Mouse (Mus musculus) cerebellum, postnatal 14 days (tissue): ENCODE results near the gene Pptc7.

Source experiments
- DNase-seq, 2 experiments: peaks; one replicate each; pipeline ENCODE4 v3.0.0; 2021; ENCODE audit warnings: mixed read lengths in 2 of 2

Pptc7 gene

DNA sequence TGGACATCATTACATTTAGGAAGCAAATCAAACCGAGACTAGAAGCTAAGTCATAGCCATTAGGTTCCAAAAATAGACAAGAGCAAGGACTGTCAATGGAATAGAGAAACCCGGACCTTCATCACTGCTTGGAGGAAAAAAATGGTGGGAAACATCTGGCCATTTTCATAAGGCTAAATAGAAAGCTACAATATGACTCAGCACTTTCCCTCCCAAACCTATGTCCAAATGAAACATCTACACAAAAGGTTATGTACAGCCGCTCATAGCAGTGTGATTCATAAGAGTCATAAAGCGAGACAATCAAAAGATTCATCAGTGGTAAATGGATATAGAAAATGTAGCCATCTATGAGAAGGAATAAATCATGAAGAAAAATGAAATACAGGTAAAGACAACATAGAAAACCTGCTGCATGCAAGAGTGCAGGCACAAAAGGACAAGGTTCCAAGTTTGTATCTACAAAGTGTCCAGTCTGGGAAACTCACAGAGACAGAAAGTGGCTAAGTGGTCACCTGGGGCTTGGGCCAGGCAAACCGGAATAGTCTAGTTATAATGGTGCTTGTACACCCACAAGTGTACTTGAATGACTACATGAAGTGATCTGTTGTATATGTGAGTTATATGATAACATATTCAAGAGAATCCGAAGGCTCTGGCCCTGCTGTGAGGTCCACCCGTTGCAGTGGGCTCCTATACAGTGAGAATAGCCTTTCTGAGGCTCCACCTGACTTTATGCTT lies 52.6 kb downstream of the Pptc7 start:
- no peak for DNase-seq

DNA sequence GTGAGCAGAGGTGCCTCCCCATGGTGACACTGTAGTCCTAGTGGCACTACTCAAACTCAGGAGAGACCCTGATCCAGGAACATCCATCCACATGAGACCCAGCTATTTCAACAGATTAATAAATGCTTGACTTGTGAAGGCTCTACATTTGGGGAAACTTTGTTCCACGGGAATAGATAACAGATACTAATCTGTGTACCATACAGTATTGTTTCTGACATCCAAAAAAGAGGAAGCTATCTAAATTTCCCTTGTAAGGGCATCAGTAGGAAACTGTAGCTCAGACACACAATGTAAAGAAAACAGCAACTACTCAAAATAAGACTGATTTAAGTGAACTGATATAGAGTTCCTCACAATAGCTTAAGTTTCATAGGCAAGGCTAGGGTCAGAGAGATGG lies 58.7 kb downstream of the Pptc7 start:
- DNase-seq, result no peak

DNA sequence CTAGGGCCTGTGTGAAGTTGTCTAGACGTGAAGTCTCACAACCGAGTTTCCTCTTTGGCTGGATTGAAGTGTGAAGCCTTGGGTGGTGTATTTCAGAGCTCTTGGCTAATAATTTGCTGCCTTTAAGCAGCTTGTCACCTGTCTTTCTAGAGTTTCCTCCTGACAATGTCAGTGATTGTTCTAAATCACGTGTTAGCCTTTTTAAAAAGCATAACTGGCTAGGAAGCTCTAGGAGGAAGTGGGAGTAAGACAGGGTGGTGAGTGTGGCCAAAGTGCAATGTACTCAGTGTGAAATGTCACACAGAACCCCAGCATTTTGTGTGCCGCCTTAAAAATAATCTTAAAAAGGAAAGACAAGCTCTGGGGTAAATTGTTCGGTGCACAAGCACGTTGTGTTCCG lies 59.6 kb downstream of the Pptc7 start:
- no peak for DNase-seq

DNA sequence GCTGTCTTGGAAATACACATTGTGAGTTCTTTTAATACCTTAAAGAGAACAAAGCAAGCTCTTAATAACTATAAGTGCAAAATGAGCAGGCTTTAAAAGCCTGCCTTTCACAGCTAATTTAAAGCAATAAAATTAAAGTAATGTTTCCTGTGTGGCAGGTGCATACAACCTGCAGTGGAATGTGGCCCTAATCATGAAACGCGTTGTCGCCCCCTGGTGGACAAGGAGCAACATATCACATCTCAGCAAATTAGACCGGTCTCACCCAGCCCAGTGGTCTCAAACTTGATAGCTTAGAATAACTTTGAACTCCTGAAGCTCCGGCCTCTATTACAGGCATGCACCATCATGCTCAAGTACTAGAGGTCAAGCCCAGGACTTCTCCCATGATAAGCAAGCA lies 60.1 kb downstream of the Pptc7 start:
- peak; percentile 90 to 91 for DNase-seq

DNA sequence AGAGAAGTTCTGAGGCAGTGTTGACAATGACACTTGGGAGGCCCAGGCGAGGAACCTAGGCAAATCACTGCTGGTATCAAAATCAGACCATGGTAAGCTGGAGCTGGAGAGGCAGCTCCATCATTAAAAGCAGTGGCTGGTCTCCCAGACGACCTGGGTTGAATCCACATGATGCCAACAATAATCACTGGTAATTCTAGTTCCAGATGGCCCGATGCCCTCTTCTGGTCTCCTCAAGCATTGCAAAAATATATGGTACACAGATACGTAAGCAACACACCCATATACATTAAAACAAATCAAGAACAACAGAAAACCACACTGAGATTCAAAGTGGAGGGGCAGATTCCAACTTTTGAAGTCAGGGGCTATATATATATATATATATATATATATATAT lies 61.6 kb downstream of the Pptc7 start:
- DNase-seq, result peak; percentile 43 to 50

DNA sequence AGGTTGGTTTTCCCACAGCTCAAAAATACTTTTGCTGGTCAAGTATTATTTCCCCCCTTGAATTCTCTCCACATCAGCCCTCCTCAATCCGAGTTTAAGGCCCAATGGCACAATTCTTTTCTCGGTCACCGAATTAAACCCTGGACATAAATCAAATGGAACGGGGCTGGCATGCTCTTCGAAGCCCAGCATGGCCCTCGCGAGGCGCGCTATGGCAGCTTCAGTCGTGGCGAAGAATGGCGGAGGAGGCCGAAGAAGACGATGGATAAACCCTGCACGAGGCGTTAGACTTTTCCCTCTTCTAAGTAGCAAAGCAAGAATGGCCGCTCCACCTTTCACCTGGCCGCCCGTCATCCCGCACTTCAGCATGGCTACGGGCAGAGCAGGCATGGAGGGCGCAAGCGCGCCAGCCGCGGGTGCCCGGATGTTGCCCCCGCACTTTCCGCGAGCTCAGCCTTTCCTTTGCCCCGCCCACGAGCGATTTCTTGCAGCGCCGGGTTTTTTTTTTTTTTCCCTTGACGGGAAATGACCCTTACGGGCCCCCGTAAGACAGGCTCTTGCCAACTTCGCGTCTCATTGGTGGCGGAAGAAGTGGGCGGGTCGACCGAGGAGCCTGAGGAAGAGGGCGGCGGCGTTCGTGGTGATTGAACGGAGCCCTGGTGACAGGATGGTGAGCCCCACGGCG lies 69.8 kb downstream of the Pptc7 start, which contains the start of the genes Rad9b and Vps29:
Gene Rad9b (minus strand): TSS at position 427 of the 685 bp plus-strand sequence.
Gene Vps29 (plus strand): TSS at position 563 of the 685 bp plus-strand sequence.
- peak; percentile 100 for DNase-seq

DNA sequence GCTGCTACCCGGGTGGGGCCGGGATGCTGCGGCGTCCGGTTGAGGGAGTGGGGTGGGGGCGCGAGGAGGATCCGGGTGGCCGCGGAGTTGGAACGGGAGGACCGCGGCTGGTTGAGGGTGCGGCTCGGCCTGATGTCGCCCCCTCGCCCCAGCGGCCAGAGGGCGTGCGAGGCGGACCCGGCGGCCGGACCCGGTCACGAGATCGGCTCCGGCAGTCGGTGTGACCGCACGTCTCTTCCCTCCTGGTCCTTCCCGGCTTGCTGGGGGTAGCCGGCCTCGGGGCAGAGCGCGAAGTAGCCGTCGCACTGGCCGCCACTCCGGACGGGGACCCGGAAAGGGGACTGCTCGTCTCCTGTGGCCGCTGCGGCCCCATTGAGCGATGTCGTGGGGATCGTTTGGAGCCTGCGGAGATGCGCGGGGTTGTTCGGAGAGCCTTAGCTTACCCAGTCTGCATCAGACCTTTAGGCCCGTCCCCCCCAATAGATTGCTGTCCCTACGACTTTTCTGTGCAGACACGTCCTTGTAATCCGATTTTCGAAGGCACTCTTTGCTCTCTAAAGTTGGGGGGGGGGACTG lies 70.4 kb downstream of the Pptc7 start:
- DNase-seq, result no peak

DNA sequence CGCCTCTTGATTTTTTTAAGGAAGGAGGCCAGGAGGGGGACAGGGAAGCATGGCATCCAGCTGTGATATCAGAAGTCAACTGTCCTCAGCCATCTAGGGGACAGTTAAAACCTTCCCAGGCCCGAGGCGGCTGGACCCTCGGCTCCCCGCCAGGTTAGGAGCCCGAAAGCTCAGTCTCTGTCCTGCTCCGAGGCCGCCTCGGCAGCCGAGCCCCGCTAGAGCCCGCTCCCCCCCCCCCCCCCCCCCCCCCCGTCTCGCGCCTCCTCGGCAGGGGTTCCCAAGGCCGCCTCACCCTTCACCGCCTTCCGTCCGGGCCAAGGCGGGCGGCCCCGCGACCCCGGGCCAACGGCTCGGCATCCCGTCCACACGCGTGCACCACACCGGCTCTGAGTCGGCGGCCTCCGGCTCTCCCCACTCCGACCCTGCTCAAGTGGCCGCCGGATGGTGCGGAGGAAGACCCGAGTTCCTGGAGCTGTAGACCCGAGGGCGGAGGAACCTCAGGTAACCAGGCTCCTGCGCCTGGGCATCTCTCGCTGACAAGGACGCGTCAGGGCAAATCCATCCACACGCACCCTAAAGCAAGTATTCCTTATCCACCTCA lies 87.5 kb downstream of the Pptc7 start, which contains the start of gene Gpn3:
Gene Gpn3 (plus strand): TSS at position 286 of the 601 bp plus-strand sequence.
- DNase-seq, result peak in 1 of 2 experiments; percentile 70

DNA sequence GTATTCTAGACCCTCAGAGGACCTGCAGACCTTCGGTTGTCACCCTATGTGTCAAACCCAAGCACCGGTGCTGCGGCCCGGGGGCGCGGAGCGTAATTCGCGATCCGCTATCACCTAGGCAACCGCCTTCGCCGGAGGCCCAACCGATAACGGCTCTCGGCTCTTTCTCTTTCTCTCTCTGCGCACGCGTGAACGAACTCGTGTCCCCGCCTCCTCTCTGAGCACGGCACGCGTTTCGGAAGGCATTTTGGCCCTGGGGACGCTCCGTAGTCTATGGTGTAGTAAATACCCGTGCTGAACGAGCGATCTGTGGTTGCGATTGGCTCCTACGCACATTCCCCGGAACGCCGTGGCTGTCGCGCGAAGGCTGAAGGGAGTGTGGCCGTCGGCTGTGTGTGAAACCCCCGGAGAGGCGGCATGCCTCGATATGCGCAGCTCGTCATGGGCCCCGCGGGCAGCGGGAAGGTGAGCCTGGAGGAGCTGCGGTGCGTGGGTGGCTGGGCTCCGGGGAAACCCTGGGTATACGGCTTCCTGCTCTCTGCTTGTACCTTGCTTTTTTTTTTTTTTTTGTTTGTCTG lies 88.1 kb downstream of the Pptc7 start, which contains the start of gene Fam216a:
Gene Fam216a (minus strand): TSS at position 173 of the 578 bp plus-strand sequence.
- peak; percentile 99 for DNase-seq

DNA sequence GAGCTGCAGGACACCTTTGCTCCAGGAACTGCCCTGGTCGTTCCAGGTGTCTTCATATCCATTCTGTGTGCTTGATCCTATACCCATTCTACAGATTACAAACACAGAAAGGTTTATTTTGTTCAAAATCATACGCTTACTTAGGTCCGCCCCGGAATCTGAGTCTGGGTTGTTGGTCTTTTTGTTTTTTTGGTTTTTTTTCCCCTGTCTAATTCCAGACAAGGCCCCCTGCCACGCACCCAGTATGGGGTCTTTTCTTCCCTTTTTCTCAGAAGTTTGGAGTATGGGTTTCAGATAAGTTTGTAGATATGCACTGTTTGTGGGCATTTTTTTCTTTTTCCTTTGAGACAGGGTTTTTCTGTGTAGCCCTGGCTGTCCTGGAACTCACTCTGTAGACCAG lies 88.7 kb downstream of the Pptc7 start:
- peak; percentile 28 to 62 for DNase-seq
